Mouse (Mus musculus) cortical plate, adult 2 months (tissue): ENCODE measurements at regions not wholly inside any gene's neighbourhood (a gene's known extent, or its start where the extent isn't known, plus 50 kb on each side); places are given as distances from the start of the nearest gene placed in this dataset.

Source experiments
- CTCF ChIP-seq: fragments of 200-500 bp; IDR thresholded peaks from 2 replicates; pipeline ENCODE4 v1.5.1; 2011; ENCODE audit warnings: mild to moderate bottlenecking, control low read depth, low read length; ENCODE audit not compliant: insufficient read depth; ENCODE audit errors: extremely low read depth
- POLR2A ChIP-seq: fragments of 200-500 bp; IDR thresholded peaks from 2 replicates; pipeline ENCODE4 v1.6.1; 2011; ENCODE audit warnings: mild to moderate bottlenecking, low read length, control low read depth; ENCODE audit not compliant: insufficient read depth; ENCODE audit errors: extremely low read depth

DNA sequence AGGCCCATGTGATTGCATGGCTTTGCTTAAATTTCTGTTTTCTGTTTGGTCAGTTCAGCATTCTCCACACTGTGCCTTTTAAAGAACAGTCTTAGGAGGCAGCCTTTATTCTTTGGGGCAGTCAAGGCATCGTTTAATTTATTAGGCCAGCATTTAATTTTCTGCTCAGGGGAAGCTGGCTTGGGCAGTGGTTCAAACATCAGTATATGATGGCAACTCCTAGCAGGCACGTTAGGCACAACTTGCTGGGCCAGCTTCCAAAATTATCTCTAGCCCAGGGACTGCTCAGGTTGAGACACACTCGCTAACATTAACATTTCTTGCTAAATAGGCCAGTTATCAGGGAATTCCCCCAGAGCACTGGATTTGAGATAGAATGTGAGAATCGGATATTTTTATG is 333.9 kb upstream of the Nr2f2 start:
- no peak for TF ChIP-seq CTCF
- TF ChIP-seq POLR2A = no peak
